Mouse (Mus musculus) forebrain, embryonic 16.5 days (tissue): Measurements from ENCODE around the gene Serinc5. TPM values are rescaled to one million over a fixed set of nuclear protein-coding genes. Genes with fewer than 3 reads are reported as not detected.
"Not testable (repeated sequence)": the region's sequence is repeated elsewhere in the genome, so short reads cannot be mapped to it uniquely, and the experiment has no call there.

Experiments used
- ATAC-seq: fragments of 200-750 bp; cut with Nextera tagmentation; 2 replicates; pipeline ENCODE4 v1.8.0; 2017; ENCODE audit warnings: mild to moderate bottlenecking, moderate library complexity
- H3K27ac ChIP-seq: fragments of 300-500 bp; sonication (generic); 2 replicates; pipeline ENCODE4 v1.5.1; 2014; ENCODE audit warnings: low read length, control low read depth
- H3K27me3 ChIP-seq: fragments of 300-500 bp; sonication (generic); replicated peaks from 2 replicates; pipeline ENCODE4 v1.6.1; 2014; ENCODE audit warnings: low read length; ENCODE audit not compliant: control insufficient read depth, insufficient read depth
- H3K36me3 ChIP-seq: fragments of 300-500 bp; sonication (generic); 2 replicates; pipeline ENCODE4 v1.6.1; 2014; ENCODE audit not compliant: control insufficient read depth, insufficient read depth
- H3K4me1 ChIP-seq: fragments of 300-500 bp; sonication (generic); replicated peaks from 2 replicates; pipeline ENCODE4 v1.6.1; 2014; ENCODE audit warnings: low read length; ENCODE audit not compliant: control insufficient read depth, insufficient read depth
- H3K4me2 ChIP-seq: fragments of 300-500 bp; sonication (generic); 2 replicates; pipeline ENCODE4 v1.6.1; 2014; ENCODE audit warnings: mild to moderate bottlenecking, low read length, control low read depth
- H3K4me3 ChIP-seq: fragments of 300-500 bp; sonication (generic); replicated peaks from 2 replicates; pipeline ENCODE4 v1.5.1; 2014; ENCODE audit warnings: mild to moderate bottlenecking, low read length, control low read depth
- H3K9ac ChIP-seq: fragments of 300-500 bp; sonication (generic); replicated peaks from 2 replicates; pipeline ENCODE4 v1.6.1; 2014; ENCODE audit warnings: low read depth, low read length, control low read depth
- H3K9me3 ChIP-seq: fragments of 300-500 bp; sonication (generic); 2 replicates; pipeline ENCODE4 v1.6.1; 2016; ENCODE audit warnings: low read length; ENCODE audit not compliant: control insufficient read depth
- WGBS: fragments of 180-500 bp; shearing (Covaris S2); extraction: QIAGEN DNeasy Blood & Tissue Kit; methylation state at CpG from one replicate; pipeline ENCODE4 v1.1.7; 2014; 5-methylcytosine and 5-hydroxymethylcytosine counted together
- polyA plus RNA-seq: library from polyadenylated mRNA; unstranded; fragments of >200 nt; fragmentation: Nextera tagmentation; extraction: Ambion mirVana; gene quantifications from 2 replicates; pipeline ENCODE4 v1.2.1, GENCODE M21; 2015

Gene Serinc5
- polyA plus RNA-seq, 1 experiment from 2014 or later: 21.6 TPM

DNA sequence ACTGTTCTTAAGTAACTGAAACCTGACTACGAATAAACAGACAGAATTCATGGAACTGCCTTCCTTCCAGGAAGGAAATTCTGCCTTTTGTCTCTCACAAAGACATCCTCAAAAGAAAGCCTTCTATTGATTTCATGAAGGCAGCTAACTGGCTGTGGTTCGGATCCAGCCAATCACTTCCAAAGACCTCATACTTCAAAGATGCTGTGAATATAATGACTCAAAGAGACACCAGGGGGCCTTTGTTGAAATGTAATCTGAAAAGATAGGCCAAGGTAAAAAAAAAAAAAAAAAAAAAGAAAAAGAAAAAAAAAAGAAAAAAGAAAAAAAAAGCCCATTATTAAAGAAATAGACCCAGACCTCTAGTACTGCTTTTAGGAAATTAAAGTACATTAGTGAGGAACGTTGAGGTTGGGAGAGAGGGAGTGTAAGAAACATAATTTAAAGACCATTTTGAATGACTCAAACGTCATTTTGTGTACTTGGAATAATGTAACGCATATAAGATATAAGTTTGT is 18.6 kb upstream of the Serinc5 start:
- Histone ChIP-seq H3K4me2 (no peak overlapping the region), H3K27me3 (no peaks in the 10 kb centered on the region), H3K4me1 (peaks cover 19% of the 10 kb centered on the region), H3K36me3 (no peaks in the 10 kb centered on the region), H3K27ac (no peak overlapping the region), H3K4me3 (no peak overlapping the region), H3K9ac (no peak overlapping the region), H3K9me3 (no peaks in the 10 kb centered on the region)
- 16% methylated on average over 5 of the region's 5 CpGs for WGBS
- no peak for ATAC-seq

DNA sequence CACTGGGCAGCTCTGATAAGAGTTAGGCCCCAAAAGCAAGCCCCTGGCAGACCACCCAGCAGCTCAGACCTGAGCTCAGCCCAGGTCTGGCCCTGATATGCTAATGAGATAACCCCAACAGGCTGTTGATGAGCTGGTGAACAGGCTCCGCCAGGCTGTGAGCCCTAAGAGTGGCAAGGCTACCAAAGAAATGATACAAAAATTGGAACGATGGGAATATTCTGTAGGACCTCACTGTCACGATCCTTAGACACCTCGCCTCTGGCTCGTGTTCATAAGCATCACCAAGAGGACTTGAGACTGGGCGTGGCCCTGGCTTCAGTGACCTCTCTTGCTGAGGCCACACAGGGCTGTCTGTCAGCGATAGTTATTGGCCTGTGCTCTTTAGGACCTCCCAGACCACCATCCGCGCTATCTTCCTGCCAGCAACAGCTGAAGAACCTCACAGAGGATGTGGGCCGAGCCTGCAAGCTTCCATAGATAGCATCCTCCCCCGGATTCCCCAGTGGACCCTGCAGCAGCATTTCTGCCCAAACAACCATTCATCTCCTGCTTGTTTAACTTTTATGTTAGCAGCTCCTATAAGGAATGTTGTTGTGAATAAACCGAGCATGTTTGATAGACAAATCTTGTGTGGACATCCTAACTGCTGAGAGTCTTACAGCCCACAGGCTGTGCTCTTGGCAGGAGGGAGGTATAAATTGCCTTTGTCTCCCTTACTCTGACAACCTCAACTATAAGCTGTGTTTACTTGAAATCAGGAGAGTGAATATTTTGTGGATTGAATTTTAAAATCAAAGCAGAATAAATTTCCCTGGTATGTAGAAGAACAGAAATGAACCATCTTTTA is 17.9 kb upstream of the Serinc5 start:
- Histone ChIP-seq H3K9ac (no peak overlapping the region), H3K9me3 (no peaks in the 10 kb centered on the region), H3K4me3 (no peak overlapping the region), H3K27ac (no peak overlapping the region), H3K4me1 (peaks cover 19% of the 10 kb centered on the region), H3K27me3 (no peaks in the 10 kb centered on the region), H3K36me3 (no peaks in the 10 kb centered on the region), H3K4me2 (no peak overlapping the region)
- WGBS: 17% methylated on average over 12 of the region's 12 CpGs
- no peak for ATAC-seq

GRCm38 (mm10) chr13:92593731-92594396 is 17.0 kb upstream of the Serinc5 start:
- Histone ChIP-seq H3K9me3 (no peaks in the 10 kb centered on the region), H3K36me3 (no peaks in the 10 kb centered on the region), H3K27me3 (no peaks in the 10 kb centered on the region), H3K27ac (no peak overlapping the region), H3K4me2 (no peak overlapping the region), H3K4me3 (no peak overlapping the region), H3K9ac (no peak overlapping the region), H3K4me1 (peaks cover 19% of the 10 kb centered on the region)
- 16% methylated on average over 3 of the region's 3 CpGs for WGBS
- ATAC-seq: peak; percentile 18; the same call in 1 of the 2 replicates

DNA sequence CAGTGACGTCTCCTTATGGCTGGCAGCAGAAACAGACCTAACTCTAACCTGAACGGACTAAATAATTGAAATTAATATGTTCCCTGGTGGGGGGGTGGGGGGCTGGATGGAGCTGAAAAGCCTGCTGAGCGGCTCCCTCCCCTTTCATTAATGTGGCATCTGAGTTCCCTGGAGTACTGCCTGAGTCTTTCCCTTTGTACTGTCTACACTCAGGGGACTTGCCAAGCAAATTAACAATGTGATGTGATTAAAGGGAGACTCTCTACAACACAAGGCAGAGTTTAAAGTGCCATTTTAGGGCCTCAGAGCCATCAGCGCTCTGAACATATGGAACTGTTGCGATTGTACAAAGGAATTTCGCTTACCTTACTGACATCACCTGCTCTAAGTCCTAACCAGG is 16.4 kb upstream of the Serinc5 start:
- 11% methylated on average over 6 of the region's 6 CpGs for whole genome bisulfite sequencing
- Histone ChIP-seq H3K27ac (no peak overlapping the region), H3K4me2 (no peak overlapping the region), H3K9ac (no peak overlapping the region), H3K36me3 (no peaks in the 10 kb centered on the region), H3K27me3 (no peaks in the 10 kb centered on the region), H3K4me1 (peaks cover 19% of the 10 kb centered on the region), H3K9me3 (no peaks in the 10 kb centered on the region), H3K4me3 (no peak overlapping the region)
- ATAC-seq: peak; percentile 71

DNA sequence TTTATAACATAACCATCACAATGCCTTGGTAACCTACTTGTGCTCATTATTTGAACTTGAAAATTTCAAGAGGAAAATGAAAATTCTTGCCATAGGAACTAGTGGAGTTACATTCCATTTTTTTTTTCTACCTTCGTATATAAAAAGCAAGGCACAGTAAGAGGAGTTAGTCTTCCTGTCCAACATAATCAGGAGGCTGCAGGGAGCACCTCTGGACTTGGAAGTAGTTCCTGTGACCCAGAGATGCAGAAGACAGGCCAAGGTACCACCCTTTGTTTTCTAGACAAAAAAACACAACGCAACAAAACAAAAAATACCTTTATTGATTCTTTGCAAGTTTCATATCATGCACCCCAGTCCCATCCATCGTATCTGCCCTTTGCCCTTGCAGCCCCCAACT is 16.0 kb upstream of the Serinc5 start:
- Histone ChIP-seq H3K27me3 (no peaks in the 10 kb centered on the region), H3K36me3 (no peaks in the 10 kb centered on the region), H3K9ac (no peak overlapping the region), H3K4me2 (no peak overlapping the region), H3K4me1 (peaks cover 19% of the 10 kb centered on the region), H3K9me3 (no peaks in the 10 kb centered on the region), H3K4me3 (no peak overlapping the region), H3K27ac (no peak overlapping the region)
- no peak for ATAC-seq
- 75% methylated on average over 3 of the region's 3 CpGs for WGBS

DNA sequence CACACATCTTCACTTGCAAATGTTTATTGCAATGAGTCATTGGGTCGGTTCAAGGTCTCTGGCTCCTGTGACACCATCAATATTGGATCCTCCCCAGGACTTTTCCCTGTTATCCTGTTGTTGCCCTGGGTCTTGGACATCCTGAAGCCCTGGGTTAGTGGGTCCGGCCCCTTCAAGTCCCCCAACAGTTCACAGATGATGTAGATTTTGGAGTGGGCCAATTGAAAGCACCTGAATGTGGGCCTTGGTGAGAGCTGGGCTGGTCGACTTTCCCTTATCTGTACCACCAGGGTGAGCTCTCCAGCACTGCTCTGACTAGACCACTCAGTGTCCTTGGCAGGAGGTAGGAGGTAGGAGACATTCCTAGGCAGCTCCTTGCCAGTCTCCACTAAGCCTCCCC is 15.5 kb upstream of the Serinc5 start:
- peaks cover 19% of the 10 kb centered on the region for H3K4me1 ChIP-seq
- no peak overlapping the region for H3K4me2 ChIP-seq
- H3K27ac ChIP-seq: no peak overlapping the region
- H3K4me3 ChIP-seq: no peak overlapping the region
- H3K27me3 ChIP-seq: no peaks in the 10 kb centered on the region
- H3K9ac ChIP-seq: no peak overlapping the region
- ATAC-seq: no peak
- WGBS: 76% methylated on average over 3 of the region's 3 CpGs
- no peaks in the 10 kb centered on the region for H3K9me3 ChIP-seq
- no peaks in the 10 kb centered on the region for H3K36me3 ChIP-seq

DNA sequence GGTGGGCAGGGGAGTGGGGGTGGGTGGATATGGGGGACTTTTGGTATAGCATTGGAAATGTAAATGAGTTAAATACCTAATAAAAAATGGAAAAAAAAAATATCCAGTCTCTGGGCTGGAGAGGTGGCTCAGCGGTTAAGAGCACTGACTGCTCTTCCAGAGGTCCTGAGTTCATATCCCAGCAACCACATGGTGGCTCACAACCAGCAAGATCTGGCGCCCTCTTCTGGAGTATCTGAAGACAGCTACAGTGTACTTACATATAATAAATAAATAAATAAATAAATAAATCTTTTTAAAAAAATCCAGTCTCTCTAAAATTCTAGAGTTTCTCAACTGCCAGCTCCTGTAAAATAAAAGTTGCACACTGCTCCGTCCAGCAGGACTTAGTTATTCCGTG is 5.6 kb upstream of the Serinc5 start:
- not testable (repeated sequence) for ATAC-seq, H3K27me3 ChIP-seq, H3K4me2 ChIP-seq, H3K27ac ChIP-seq, H3K4me3 ChIP-seq, H3K36me3 ChIP-seq, H3K9ac ChIP-seq, H3K9me3 ChIP-seq, H3K4me1 ChIP-seq
- WGBS: 88% methylated on average over 4 of the region's 4 CpGs

- no peaks in the 10 kb centered on the region for H3K27me3 ChIP-seq
- H3K27ac ChIP-seq: no peak overlapping the region
- no peak for ATAC-seq
- peak overlapping the region; percentile 80; the same call in 1 of the 2 replicates for H3K4me3 ChIP-seq
- 11% methylated on average over 13 of the region's 13 CpGs for WGBS
- peak overlapping the region; percentile 79 for H3K4me2 ChIP-seq
- H3K36me3 ChIP-seq: no peaks in the 10 kb centered on the region
- no peaks in the 10 kb centered on the region for H3K9me3 ChIP-seq
- H3K9ac ChIP-seq: no peak overlapping the region
- H3K4me1 ChIP-seq: peaks cover 18% of the 10 kb centered on the region
These were observed 1.2 kb upstream of the Serinc5 start for GRCm38 (mm10) chr13:92609486-92610310.
